Mouse (Mus musculus): ENCODE measurements around the gene Chaf1a.
"Not testable (repeated sequence)": the region's sequence is repeated elsewhere in the genome, so short reads cannot be mapped to it uniquely, and the experiment has no call there.

Chaf1a gene

GRCm38 (mm10) chr17:56092794-56093193 lies 52.6 kb downstream of the Chaf1a start:
- no peak for DNase-seq

GRCm38 (mm10) chr17:56096883-56097282 lies 56.6 kb downstream of the Chaf1a start:
- no peak for DNase-seq

- no peak for DNase-seq
These were observed 57.9 kb downstream of the Chaf1a start for GRCm38 (mm10) chr17:56098180-56098579.

GRCm38 (mm10) chr17:56098711-56099572 lies 58.7 kb downstream of the Chaf1a start:
- no peak for DNase-seq

- DNase-seq, result no peak
These were observed 60.6 kb downstream of the Chaf1a start for GRCm38 (mm10) chr17:56100811-56101210.

GRCm38 (mm10) chr17:56102158-56102557 lies 61.9 kb downstream of the Chaf1a start:
- no peak for DNase-seq

GRCm38 (mm10) chr17:56102927-56103326 lies 62.7 kb downstream of the Chaf1a start:
- no peak for DNase-seq

GRCm38 (mm10) chr17:56103465-56104285 lies 63.4 kb downstream of the Chaf1a start:
- DNase-seq, result no peak

GRCm38 (mm10) chr17:56104821-56105220 lies 64.6 kb downstream of the Chaf1a start:
- not testable (repeated sequence) for DNase-seq

- not testable (repeated sequence) for DNase-seq
These were observed 66.2 kb downstream of the Chaf1a start for GRCm38 (mm10) chr17:56106436-56106835.

- no peak for DNase-seq
These were observed 66.7 kb downstream of the Chaf1a start for GRCm38 (mm10) chr17:56106981-56107380.

- DNase-seq, result no peak
These were observed 67.5 kb downstream of the Chaf1a start for GRCm38 (mm10) chr17:56107736-56108135.

GRCm38 (mm10) chr17:56108334-56109044 lies 68.2 kb downstream of the Chaf1a start:
- peak; percentile 48 to 54 for DNase-seq

GRCm38 (mm10) chr17:56109219-56110051 lies 69.2 kb downstream of the Chaf1a start, which contains the start of gene Plin4:
TSS of gene Plin4 (minus strand) at chr17:56109803.
- DNase-seq, result no peak

GRCm38 (mm10) chr17:56110571-56110970 lies 70.3 kb downstream of the Chaf1a start:
- DNase-seq, result no peak

GRCm38 (mm10) chr17:56111021-56111420 lies 70.8 kb downstream of the Chaf1a start:
- no peak for DNase-seq

- peak; percentile 76 to 80 for DNase-seq
These were observed 71.6 kb downstream of the Chaf1a start for GRCm38 (mm10) chr17:56111864-56112263.

GRCm38 (mm10) chr17:56112743-56113142 lies 72.5 kb downstream of the Chaf1a start:
- no peak for DNase-seq

- no peak for DNase-seq
These were observed 76.0 kb downstream of the Chaf1a start for GRCm38 (mm10) chr17:56116193-56116592.

GRCm38 (mm10) chr17:56117251-56117710 lies 77.0 kb downstream of the Chaf1a start, which contains the start of gene Plin5:
TSS of gene Plin5 (minus strand) at chr17:56117596.
- DNase-seq, result peak in 1 of 2 experiments; percentile 46

- DNase-seq, result no peak
These were observed 79.2 kb downstream of the Chaf1a start for GRCm38 (mm10) chr17:56119431-56119830.

All from cerebellum, adult 18-20 months (tissue).